Mouse (Mus musculus) Patski (cell line): ENCODE measurements around the gene Dctn5. TPM values are rescaled to one million over a fixed set of nuclear protein-coding genes. Genes with fewer than 3 reads are reported as not detected.

Source experiments
- ATAC-seq: fragments of 100-300 bp; one replicate; pipeline ENCODE4 v1.8.0; 2021
- CTCF ChIA-PET: fragments of 350-600 bp; sonication (Branson Sonifier 250); formaldehyde crosslinking; loops from one replicate; lab custom pipeline; 2022; ENCODE audit warnings: inconsistent platforms; lab: Charles Lee
- POLR2A ChIA-PET: fragments of 350-600 bp; sonication (Branson Sonifier 250); formaldehyde crosslinking; loops from one replicate; lab custom pipeline; 2022; ENCODE audit warnings: antibody characterized with exemption, inconsistent platforms; lab: Charles Lee
- DNase-seq: peaks from one replicate; pipeline ENCODE4 v3.0.0-alpha.2; 2011; ENCODE audit warnings: low read depth, low spot score
- H3K27me3 ChIP-seq: fragments of 371-371 bp; one replicate; pipeline ENCODE4 v1.5.1; 2021
- CTCF ChIP-seq: fragments of 100-300 bp; IDR thresholded peaks from one replicate; pipeline ENCODE4 v1.5.1; 2021
- in situ Hi-C: fragments of 300-500 bp; cut with MboI; formaldehyde crosslinking; loops from 3 replicates; pipeline ENCODE4 v1.11.1; 2018; ENCODE audit warnings: low pct_unique_long_range_greater_than_20kb, mixed read lengths
- polyA plus RNA-seq: library from polyadenylated mRNA; unstranded; gene quantifications from one replicate; pipeline ENCODE4 v1.2.3, GENCODE M21; 2021

The Dctn5 gene
- polyA plus RNA-seq, 1 experiment from 2014 or later = 54.1 TPM

GRCm38 (mm10) chr7:122197306-122197705 is 64.5 kb downstream of the Dctn5 start:
- in situ Hi-C loops = no loop called here
- peak; percentile 80 for TF ChIP-seq CTCF
- ATAC-seq = peak; percentile 39
- POLR2A ChIA-PET = no interaction called here
- CTCF ChIA-PET = interaction anchor here (0.8 to 1.7 kb wide), 6 partner anchors 10 to 38 kb away, joined by 3 to 5 read pairs (median 4); partner anchors contain the start of gene Plk1
- peaks cover 2% of the 10 kb centered on the region for H3K27me3 ChIP-seq
- peak; percentile 15 for DNase-seq

Other genes starting within 250 kb of the Dctn5 start
- gene Cog7, start 151.3 kb upstream of the Dctn5 start, polyA plus RNA-seq = 48.9 TPM
- 37.6 TPM for gene Gga2, start 111.8 kb upstream of the Dctn5 start, polyA plus RNA-seq
- 30.9 TPM for gene Ubfd1, start 65.9 kb upstream of the Dctn5 start, polyA plus RNA-seq
- gene Ears2, start 65.8 kb upstream of the Dctn5 start, polyA plus RNA-seq = 9.3 TPM
- gene Ndufab1, start 31.2 kb upstream of the Dctn5 start, polyA plus RNA-seq = 328 TPM
- gene Palb2, start 56 bp upstream of the Dctn5 start, polyA plus RNA-seq = 4.6 TPM
- gene Plk1, start 26.4 kb downstream of the Dctn5 start, polyA plus RNA-seq = 55.8 TPM
- not detected for gene Ern2, start 53.2 kb downstream of the Dctn5 start, polyA plus RNA-seq
- gene Chp2, start 86.5 kb downstream of the Dctn5 start, polyA plus RNA-seq = not detected
- gene Prkcb, start 155.7 kb downstream of the Dctn5 start, polyA plus RNA-seq = not detected